Mouse (Mus musculus) heart, adult 2 months (tissue): ENCODE results near the gene Ccer2. TPM values are rescaled to one million over a fixed set of nuclear protein-coding genes. Genes with fewer than 3 reads are reported as not detected.
A peak's percentile ranks its signal among the peaks of the same experiment; 100 is the strongest.

ENCODE experiments used
- DNase-seq, 2 experiments: peaks; one replicate each; pipeline ENCODE4 v3.0.0; 2021
- H3K27ac ChIP-seq: fragments of 200-600 bp; 2 replicates; pipeline ENCODE4 v1.8.1; 2022
- H3K27me3 ChIP-seq: fragments of 200-500 bp; 2 replicates; pipeline ENCODE4 v1.6.1; 2012; ENCODE audit warnings: mild to moderate bottlenecking, low read length, inconsistent platforms, mixed read lengths; ENCODE audit not compliant: control insufficient read depth, insufficient read depth
- H3K36me3 ChIP-seq: fragments of 200-500 bp; 2 replicates; pipeline ENCODE4 v1.6.1; 2012; ENCODE audit warnings: low read length, inconsistent platforms; ENCODE audit not compliant: control insufficient read depth, insufficient read depth
- H3K4me1 ChIP-seq: fragments of 200-500 bp; 2 replicates; pipeline ENCODE4 v1.6.1; 2011; ENCODE audit warnings: low read length; ENCODE audit not compliant: control insufficient read depth, insufficient read depth
- H3K4me3 ChIP-seq: fragments of 200-600 bp; 2 replicates; pipeline ENCODE4 v1.8.1; 2022
- H3K79me2 ChIP-seq: fragments of 200-500 bp; replicated peaks from 2 replicates; pipeline ENCODE4 v1.6.1; 2012; ENCODE audit warnings: mild to moderate bottlenecking, inconsistent platforms, low read length, moderate library complexity, mixed read lengths; ENCODE audit not compliant: control insufficient read depth, insufficient read depth
- H3K9ac ChIP-seq: fragments of 200-500 bp; 2 replicates; pipeline ENCODE4 v1.6.1; 2012; ENCODE audit warnings: low read depth, mild to moderate bottlenecking, control low read depth, inconsistent platforms, low read length, mixed read lengths
- CTCF ChIP-seq: fragments of 200-600 bp; IDR thresholded peaks from 2 replicates; pipeline ENCODE4 v1.8.1; 2022; ENCODE audit warnings: antibody characterized with exemption, mild to moderate bottlenecking, moderate library complexity
- EP300 ChIP-seq: fragments of 200-500 bp; IDR thresholded peaks from 2 replicates; pipeline ENCODE4 v1.6.1; 2011; ENCODE audit warnings: low read depth, low read length, control low read depth; ENCODE audit not compliant: insufficient read depth
- POLR2A ChIP-seq: fragments of 200-500 bp; IDR thresholded peaks from 2 replicates; pipeline ENCODE4 v1.6.1; 2011; ENCODE audit warnings: mild to moderate bottlenecking, low read depth, low read length, control low read depth; ENCODE audit not compliant: insufficient read depth
- WGBS: fragments of 180-500 bp; shearing (Covaris S2); methylation state at CpG from one replicate; pipeline ENCODE4 v1.1.7; 2018; 5-methylcytosine and 5-hydroxymethylcytosine counted together
- intact Hi-C: fragments of 180-260 bp; cut with DNase I; formaldehyde crosslinking; loops from one replicate; pipeline ENCODE4 v1.15.1; 2025
- polyA plus RNA-seq: library from polyadenylated mRNA; depleted of rRNA; stranded (reverse); fragments of >200 nt; gene quantifications from 2 replicates; pipeline ENCODE4 v1.2.3, GENCODE M21; 2012
- total RNA-seq, 2 experiments: library from RNA; stranded (reverse); gene quantifications; 2 replicates each; pipeline ENCODE4 v1.2.3; 2021

Ccer2 gene
- total and polyA plus RNA-seq, 3 experiments, result not detected

DNA sequence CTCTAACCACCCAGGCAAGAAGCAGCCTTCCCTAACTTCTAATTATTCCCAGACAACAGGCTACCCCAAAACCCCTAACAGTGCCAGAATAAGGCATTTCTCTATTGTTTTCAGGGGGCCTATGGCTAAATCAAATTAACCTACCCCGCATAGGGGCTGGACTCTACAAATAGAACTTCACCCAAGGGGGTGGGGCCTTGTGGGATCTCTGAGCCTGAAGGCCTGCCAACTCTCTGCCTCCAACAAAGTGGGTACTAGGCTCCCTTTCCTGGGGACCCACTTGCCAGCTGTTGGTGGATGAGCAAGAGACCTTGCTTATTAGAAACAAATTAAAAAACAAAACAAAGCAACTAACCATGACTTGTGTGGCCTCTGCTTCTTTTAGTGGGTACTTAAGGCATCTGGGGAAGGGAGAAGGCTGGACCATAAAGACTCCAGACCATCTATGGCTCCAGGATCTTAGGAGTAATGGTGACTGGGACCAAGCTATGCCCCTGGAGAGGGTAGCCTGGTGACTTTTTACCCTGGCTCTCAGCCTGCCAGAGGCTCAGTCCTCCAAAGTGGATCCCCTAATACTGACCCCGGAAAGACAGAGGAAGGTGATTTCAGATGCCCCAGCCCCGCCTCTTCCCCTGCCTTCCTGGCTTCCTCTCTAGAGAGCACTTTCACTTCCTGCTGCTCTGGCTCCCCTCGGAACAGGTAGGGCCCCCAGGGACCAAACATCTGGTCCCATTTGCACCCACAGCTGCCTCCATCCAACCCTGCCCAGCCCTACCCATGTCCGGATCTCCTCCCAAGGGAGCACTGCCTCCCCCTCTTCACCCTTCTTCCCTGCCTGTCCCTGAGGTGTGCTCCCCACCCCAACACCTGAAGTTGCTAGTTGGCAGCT lies 32.6 kb downstream of the Ccer2 start, which contains the start of gene Rinl:
Gene Rinl, plus strand, starts transcription at position 663 of the 889 bp plus-strand sequence.
- H3K27ac ChIP-seq, result no peak within 1 kb of the TSS
- H3K4me1 ChIP-seq, result peaks cover 3% of the 10 kb centered on the region; the same call in 1 of the 2 replicates
- H3K79me2 ChIP-seq, result no peaks in the 10 kb centered on the region
- no peaks in the 10 kb centered on the region for H3K27me3 ChIP-seq
- no peak within 1 kb of the TSS; the same call in 1 of the 2 replicates for H3K9ac ChIP-seq
- peak in 1 of 2 experiments; percentile 67 for DNase-seq
- 52% methylated on average over 5 of the region's 5 CpGs for WGBS
- no peaks in the 10 kb centered on the region for H3K36me3 ChIP-seq
- intact Hi-C loops, result no loop called here
- TF ChIP-seq POLR2A (no peak), CTCF (no peak), EP300 (no peak)
- H3K4me3 ChIP-seq, result no peak within 1 kb of the TSS

DNA sequence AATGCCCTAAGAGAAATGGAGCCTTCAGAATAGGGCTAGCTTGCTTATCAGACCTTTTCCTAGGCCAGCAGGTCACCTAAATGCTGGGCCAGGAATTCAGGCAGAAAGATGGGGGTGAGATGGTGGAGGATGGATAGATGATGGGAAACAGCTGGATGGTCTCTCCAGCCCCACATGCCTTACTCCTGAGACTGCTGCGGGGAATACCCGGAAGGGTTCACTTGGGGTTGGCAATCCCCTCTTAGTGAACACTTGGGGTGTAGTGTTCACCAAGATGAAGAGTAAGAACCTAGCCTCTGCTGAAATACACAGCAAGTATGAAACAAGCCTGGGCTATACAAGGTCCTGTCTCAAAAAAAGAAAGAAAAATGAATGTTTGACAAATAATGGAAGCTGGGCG lies 33.3 kb downstream of the Ccer2 start:
- no peaks in the 10 kb centered on the region for H3K79me2 ChIP-seq
- no peak overlapping the region for H3K4me3 ChIP-seq
- no peak for DNase-seq
- no peak overlapping the region; the same call in 1 of the 2 replicates for H3K9ac ChIP-seq
- TF ChIP-seq POLR2A, result no peak
- H3K27ac ChIP-seq, result no peak overlapping the region
- no peaks in the 10 kb centered on the region for H3K36me3 ChIP-seq
- intact Hi-C loops, result no loop called here
- WGBS, result 74% methylated on average over 3 of the region's 3 CpGs
- H3K27me3 ChIP-seq, result no peaks in the 10 kb centered on the region
- H3K4me1 ChIP-seq, result peaks cover 3% of the 10 kb centered on the region; the same call in 1 of the 2 replicates

DNA sequence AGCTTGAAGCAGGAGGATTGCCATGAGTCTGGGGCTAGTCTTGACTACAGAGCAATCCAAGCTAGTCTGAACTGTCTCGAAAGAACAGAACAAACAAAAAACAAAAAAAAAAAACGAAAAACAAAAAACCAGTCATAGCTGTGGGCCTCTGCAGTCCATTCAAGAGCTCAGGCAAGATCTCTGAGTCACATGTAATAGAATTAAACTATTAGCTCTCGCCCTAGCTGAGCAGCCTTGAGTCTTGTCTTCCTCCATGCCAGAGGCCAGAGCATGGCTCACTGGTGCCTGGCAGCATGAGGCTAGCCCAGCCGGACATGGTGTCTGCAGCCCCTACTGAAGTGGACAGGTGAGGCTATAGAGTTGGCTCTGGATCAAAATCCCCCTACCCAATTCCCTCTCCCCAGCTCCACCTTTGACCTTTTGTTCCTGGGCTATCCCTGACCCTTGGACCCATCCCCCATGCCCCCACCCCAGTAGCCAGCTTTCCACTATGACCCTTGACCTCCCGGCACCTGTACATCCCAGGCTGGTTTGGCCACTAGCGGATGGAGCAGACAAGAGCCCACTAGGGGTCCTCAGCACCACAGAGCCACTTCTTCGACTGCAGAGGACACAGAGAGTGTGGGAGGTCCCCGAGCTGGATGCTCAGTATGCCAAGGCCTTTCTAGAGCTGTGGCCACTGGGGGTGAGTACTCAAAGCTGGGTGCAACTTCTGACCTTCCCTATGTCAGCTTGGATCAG lies 34.3 kb downstream of the Ccer2 start:
- Histone ChIP-seq H3K27me3 (no peaks in the 10 kb centered on the region), H3K27ac (no peak overlapping the region), H3K4me1 (peaks cover 3% of the 10 kb centered on the region; the same call in 1 of the 2 replicates), H3K9ac (no peak overlapping the region), H3K36me3 (no peaks in the 10 kb centered on the region), H3K79me2 (no peaks in the 10 kb centered on the region), H3K4me3 (no peak overlapping the region)
- intact Hi-C loops, result no loop called here
- no peak for DNase-seq
- WGBS, result 70% methylated on average over 8 of the region's 8 CpGs
- TF ChIP-seq POLR2A (no peak), CTCF (peak; percentile 34)

DNA sequence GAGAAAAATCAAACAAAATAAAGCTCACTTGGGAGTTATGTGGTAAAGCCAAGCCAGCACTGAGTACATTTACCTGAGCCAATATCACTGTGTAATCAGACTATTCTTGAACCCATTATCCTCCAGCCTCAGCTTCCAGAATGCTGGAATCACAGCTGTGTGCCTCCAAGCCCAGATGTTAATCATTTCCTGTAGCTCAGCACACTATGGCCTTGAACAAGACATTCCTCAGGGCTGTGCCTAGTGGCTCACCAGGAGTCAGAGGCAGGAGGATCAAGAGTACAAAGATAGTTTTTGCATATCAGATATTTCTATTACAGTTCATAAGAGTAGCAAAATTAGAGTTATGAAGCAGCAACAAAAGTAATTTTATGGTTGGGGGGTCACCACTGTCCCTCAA lies 35.7 kb downstream of the Ccer2 start:
- no peak overlapping the region for H3K4me3 ChIP-seq
- DNase-seq, result no peak
- H3K27ac ChIP-seq, result no peak overlapping the region
- H3K36me3 ChIP-seq, result no peaks in the 10 kb centered on the region
- intact Hi-C loops, result no loop called here
- no peaks in the 10 kb centered on the region for H3K79me2 ChIP-seq
- no peaks in the 10 kb centered on the region for H3K27me3 ChIP-seq
- TF ChIP-seq CTCF, result no peak
- TF ChIP-seq POLR2A, result no peak
- no peak for TF ChIP-seq EP300
- H3K9ac ChIP-seq, result no peak overlapping the region
- peaks cover 5% of the 10 kb centered on the region for H3K4me1 ChIP-seq

DNA sequence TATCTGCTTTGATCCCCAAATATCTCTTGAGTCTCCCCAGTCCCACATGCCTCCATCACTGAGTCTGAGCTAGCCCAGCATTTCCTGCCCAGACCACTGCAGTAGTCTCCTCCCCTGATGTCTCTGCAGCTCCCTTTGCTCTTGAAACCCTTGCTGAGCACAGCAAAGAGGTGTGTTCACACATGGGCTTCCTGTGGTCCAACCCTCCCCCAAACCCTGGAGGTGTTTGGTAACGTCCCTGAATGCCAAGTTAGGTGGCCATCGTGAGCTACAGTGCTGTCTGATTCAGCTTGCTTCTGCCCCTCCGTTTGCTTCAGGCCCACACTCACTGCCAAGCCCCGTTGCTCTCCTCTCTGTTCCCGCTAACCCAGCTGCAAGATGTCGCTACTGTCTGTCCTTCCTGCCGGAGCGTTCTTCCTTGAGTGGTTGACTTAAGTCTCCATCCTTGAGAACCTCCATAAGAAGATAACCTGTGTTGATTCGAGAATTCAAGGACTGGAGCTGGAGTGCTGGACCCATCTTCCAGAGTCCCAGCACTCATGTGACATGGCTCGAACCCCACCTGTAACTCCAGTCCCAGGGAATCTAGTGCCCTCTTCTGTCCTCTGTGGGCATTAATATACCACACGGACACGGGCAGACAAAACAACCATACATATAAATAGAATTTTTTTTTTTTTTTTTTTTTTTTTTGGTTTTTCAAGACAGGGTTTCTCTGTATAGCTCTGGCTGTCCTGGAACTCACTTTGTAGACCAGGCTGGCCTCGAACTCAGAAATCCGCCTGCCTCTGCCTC lies 36.6 kb downstream of the Ccer2 start:
- TF ChIP-seq EP300 (no peak), POLR2A (no peak), CTCF (no peak)
- Histone ChIP-seq H3K27ac (no peak overlapping the region), H3K27me3 (no peaks in the 10 kb centered on the region), H3K36me3 (no peaks in the 10 kb centered on the region), H3K9ac (no peak overlapping the region), H3K4me3 (no peak overlapping the region), H3K4me1 (peaks cover 5% of the 10 kb centered on the region), H3K79me2 (no peaks in the 10 kb centered on the region)
- 74% methylated on average over 14 of the region's 14 CpGs for WGBS
- DNase-seq, result no peak
- intact Hi-C loops, result no loop called here

DNA sequence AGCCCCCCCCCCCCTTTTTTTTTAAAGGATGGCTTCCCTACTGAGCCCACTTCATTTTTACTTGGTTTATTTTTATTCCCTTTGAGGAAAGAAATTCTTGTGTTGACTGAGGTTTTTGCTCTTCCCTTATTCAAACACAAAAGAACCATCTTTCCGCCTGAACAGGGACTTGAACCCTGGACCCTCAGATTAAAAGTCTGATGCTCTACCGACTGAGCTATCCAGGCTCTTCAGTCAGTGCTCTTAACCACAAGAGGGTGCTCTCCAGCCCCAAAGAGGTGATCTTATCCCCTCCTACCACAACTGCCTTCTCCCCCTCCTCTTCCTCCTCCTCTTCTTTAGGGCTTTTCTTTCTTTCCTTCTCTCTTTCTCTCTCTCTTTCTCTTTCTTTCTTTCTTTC lies 37.9 kb downstream of the Ccer2 start:
- Histone ChIP-seq H3K9ac (no peak overlapping the region), H3K27me3 (no peaks in the 10 kb centered on the region), H3K4me1 (peaks cover 5% of the 10 kb centered on the region), H3K27ac (no peak overlapping the region), H3K36me3 (no peaks in the 10 kb centered on the region), H3K4me3 (no peak overlapping the region), H3K79me2 (no peaks in the 10 kb centered on the region)
- TF ChIP-seq CTCF (peak; percentile 73), EP300 (no peak), POLR2A (no peak)
- WGBS, result 39% methylated on average over 2 of the region's 2 CpGs
- DNase-seq, result no peak
- intact Hi-C loops, result no loop called here
